Mouse (Mus musculus) midbrain, embryonic 14.5 days (tissue): Measurements from ENCODE around the gene Polr1d. TPM values are rescaled to one million over a fixed set of nuclear protein-coding genes. Genes with fewer than 3 reads are reported as not detected.

Source experiments
- ATAC-seq: fragments of 200-750 bp; cut with Nextera tagmentation; 2 replicates; pipeline ENCODE4 v1.8.0; 2017; ENCODE audit warnings: moderate number of reproducible peaks, moderate library complexity; ENCODE audit not compliant: low FRiP score, low TSS enrichment
- DNase-seq: peaks from one replicate; pipeline ENCODE4 v3.0.0-alpha.2; 2015
- H3K27ac ChIP-seq: fragments of 300-500 bp; sonication (generic); replicated peaks from 2 replicates; pipeline ENCODE4 v1.5.1; 2014; ENCODE audit warnings: mild to moderate bottlenecking, low read depth, low read length, moderate library complexity
- H3K27me3 ChIP-seq: fragments of 300-500 bp; sonication (generic); 2 replicates; pipeline ENCODE4 v1.6.1; 2014; ENCODE audit warnings: low read length, control low read depth, mixed read lengths; ENCODE audit not compliant: control insufficient read depth, insufficient read depth
- H3K36me3 ChIP-seq: fragments of 300-500 bp; sonication (generic); 2 replicates; pipeline ENCODE4 v1.6.1; 2014; ENCODE audit warnings: low read length, control low read depth; ENCODE audit not compliant: control insufficient read depth, insufficient read depth
- H3K4me1 ChIP-seq: fragments of 300-500 bp; sonication (generic); 2 replicates; pipeline ENCODE4 v1.6.1; 2014; ENCODE audit warnings: mild to moderate bottlenecking, antibody characterized with exemption, low read length, control low read depth; ENCODE audit not compliant: control insufficient read depth, insufficient read depth
- H3K4me2 ChIP-seq: fragments of 300-500 bp; sonication (generic); 2 replicates; pipeline ENCODE4 v1.6.1; 2014; ENCODE audit warnings: mild to moderate bottlenecking, low read length, moderate library complexity
- H3K4me3 ChIP-seq: fragments of 300-500 bp; sonication (generic); replicated peaks from 2 replicates; pipeline ENCODE4 v1.5.1; 2014; ENCODE audit warnings: low read depth, low read length
- H3K9ac ChIP-seq: fragments of 300-500 bp; sonication (generic); replicated peaks from 2 replicates; pipeline ENCODE4 v1.6.1; 2014; ENCODE audit warnings: mild to moderate bottlenecking, low read length, moderate library complexity
- H3K9me3 ChIP-seq: fragments of 300-500 bp; sonication (generic); 2 replicates; pipeline ENCODE4 v1.6.1; 2016; ENCODE audit warnings: low read length, control low read depth, mixed read lengths; ENCODE audit not compliant: control insufficient read depth
- WGBS: fragments of 180-500 bp; shearing (Covaris S2); extraction: QIAGEN DNeasy Blood & Tissue Kit; methylation state at CpG from one replicate; pipeline ENCODE4 v1.1.7; 2014; 5-methylcytosine and 5-hydroxymethylcytosine counted together
- polyA plus RNA-seq: library from polyadenylated mRNA; unstranded; fragments of >200 nt; fragmentation: Nextera tagmentation; extraction: Ambion mirVana; gene quantifications from 2 replicates; pipeline ENCODE4 v1.2.1, GENCODE M21; 2014

Gene Polr1d
- polyA plus RNA-seq, 1 experiment from 2014 or later: 102 TPM

DNA sequence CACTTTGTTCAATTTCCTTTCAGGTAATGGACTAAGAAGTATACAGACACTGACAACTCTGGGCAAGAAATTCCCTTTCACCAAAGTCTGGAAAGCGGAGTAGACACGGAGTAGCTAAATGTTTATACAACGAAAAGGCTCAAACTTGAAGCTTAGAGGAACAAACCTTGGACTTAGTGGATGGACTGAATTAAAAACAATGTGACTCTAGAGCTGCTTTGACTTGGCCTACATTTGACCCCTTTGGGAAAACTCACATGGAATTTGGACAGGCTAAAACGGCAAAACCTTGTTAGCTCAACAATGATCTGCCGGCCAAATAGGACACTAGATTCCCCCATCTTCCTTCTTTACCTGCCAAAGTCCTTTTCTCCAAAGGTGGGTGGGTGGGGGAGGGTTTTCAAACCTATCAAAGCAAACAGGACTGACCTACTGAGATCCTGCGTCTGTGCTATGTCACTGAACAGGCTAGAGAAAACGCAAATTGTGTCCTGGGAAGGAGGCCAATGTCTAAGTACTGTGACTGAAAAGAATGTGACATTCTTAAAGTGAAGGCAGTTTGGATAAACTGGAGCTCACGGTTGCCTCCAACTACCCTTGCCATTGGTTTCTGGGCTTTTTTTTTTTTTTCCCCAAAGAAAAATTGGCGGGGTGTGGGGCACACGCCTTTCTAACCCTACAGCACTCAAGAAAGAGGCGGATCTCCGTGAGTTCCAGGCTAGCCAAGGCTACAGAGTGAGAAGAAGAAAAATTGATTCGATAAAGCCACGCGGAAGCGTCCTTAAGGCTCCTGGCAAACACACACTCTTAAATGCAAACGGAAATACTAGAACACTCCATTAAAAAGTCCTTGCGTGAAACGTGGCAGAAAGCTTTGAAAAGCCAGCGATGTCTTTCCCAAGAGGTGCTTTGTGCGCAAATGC, 1.5 kb upstream of the Polr1d start:
- Histone ChIP-seq H3K4me1 (peaks cover 10% of the 10 kb centered on the region; the same call in 1 of the 2 replicates), H3K4me2 (peak overlapping the region; percentile 97), H3K4me3 (peak overlapping the region; percentile 78), H3K27ac (no peak overlapping the region), H3K9me3 (no peaks in the 10 kb centered on the region), H3K36me3 (no peaks in the 10 kb centered on the region), H3K27me3 (no peaks in the 10 kb centered on the region), H3K9ac (peak overlapping the region; percentile 60; the same call in 1 of the 2 replicates)
- peak; percentile 28 for DNase-seq
- ATAC-seq: no peak
- 19% methylated on average over 21 of the region's 21 CpGs for WGBS

GRCm38 (mm10) chr5:147076026-147076798, 638 bp upstream of the Polr1d start, which contains the start of gene Lnx2:
TSS of gene Lnx2 (minus strand) at chr5:147076586.
- Histone ChIP-seq H3K27me3 (no peaks in the 10 kb centered on the region), H3K9me3 (no peaks in the 10 kb centered on the region), H3K4me2 (peak within 1 kb of the TSS; percentile 97), H3K4me1 (peaks cover 10% of the 10 kb centered on the region; the same call in 1 of the 2 replicates), H3K27ac (peak within 1 kb of the TSS; percentile 85), H3K4me3 (peak within 1 kb of the TSS; percentile 78), H3K36me3 (no peaks in the 10 kb centered on the region), H3K9ac (peak within 1 kb of the TSS; percentile 64)
- DNase-seq: peak; percentile 99
- ATAC-seq: peak; percentile 98
- under 1% methylated on average over 65 of the region's 65 CpGs for WGBS

- peak overlapping the region; percentile 78 for H3K4me3 ChIP-seq
- H3K4me2 ChIP-seq: peak overlapping the region; percentile 97
- ATAC-seq (peak; percentile 79), DNase-seq (peak; percentile 92)
- no peaks in the 10 kb centered on the region for H3K27me3 ChIP-seq
- no peaks in the 10 kb centered on the region for H3K9me3 ChIP-seq
- peaks cover 10% of the 10 kb centered on the region; the same call in 1 of the 2 replicates for H3K4me1 ChIP-seq
- H3K27ac ChIP-seq: 0 out of 2 replicates have a peak overlapping the region, but pooled peaks have one; percentile 85
- under 1% methylated on average over 57 of the region's 57 CpGs for WGBS
- no peaks in the 10 kb centered on the region for H3K36me3 ChIP-seq
- peak overlapping the region; percentile 64 for H3K9ac ChIP-seq
These were observed 620 bp downstream of the Polr1d start for GRCm38 (mm10) chr5:147077305-147078034.

DNA sequence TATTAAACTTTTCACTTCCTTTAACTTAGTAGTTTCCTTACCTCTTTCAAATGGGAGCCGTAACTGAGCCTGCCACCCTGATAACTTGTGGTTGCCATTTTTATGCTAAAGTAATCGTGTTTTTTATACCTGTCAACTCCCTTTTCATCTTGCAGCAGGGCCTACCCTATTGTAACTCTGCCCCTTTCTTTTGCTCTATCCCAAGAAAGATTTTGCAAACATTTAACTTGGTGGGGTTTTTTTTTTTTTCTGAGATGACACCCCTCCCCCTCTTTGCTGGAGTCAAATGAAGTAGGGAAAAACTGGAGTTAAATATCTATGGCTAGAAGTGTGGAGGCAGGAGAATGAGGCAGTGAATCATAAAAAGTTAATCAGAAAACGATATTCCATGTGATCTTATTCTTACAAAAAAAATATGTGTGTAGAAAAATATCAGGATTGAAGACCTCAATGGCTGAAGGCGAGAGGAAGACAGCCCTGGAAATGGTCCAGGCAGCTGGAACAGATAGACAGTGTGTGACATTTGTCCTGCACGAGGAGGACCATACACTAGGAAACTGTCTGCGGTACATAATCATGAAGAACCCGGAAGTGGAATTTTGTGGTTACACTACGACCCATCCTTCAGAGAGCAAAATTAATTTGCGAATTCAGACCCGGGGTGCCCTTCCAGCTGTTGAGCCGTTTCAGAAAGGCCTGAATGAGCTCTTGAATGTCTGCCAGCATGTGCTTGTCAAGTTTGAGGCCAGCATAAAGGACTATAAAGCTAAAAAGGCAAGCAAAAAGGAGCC, 1.5 kb downstream of the Polr1d start:
- DNase-seq (peak; percentile 1), ATAC-seq (no peak)
- WGBS: 51% methylated on average over 11 of the region's 11 CpGs
- Histone ChIP-seq H3K9me3 (no peaks in the 10 kb centered on the region), H3K9ac (peak overlapping the region; percentile 64; the same call in 1 of the 2 replicates), H3K36me3 (no peaks in the 10 kb centered on the region), H3K27ac (no peak overlapping the region), H3K4me2 (peak overlapping the region; percentile 97), H3K4me1 (peaks cover 10% of the 10 kb centered on the region; the same call in 1 of the 2 replicates), H3K4me3 (peak overlapping the region; percentile 78), H3K27me3 (no peaks in the 10 kb centered on the region)

GRCm38 (mm10) chr5:147085201-147085894, 8.5 kb downstream of the Polr1d start:
- no peak for ATAC-seq
- WGBS: 91% methylated on average over 9 of the region's 9 CpGs
- Histone ChIP-seq H3K4me2 (no peak overlapping the region), H3K36me3 (peaks cover 5% of the 10 kb centered on the region; the same call in 1 of the 2 replicates), H3K4me3 (no peak overlapping the region), H3K4me1 (no peaks in the 10 kb centered on the region), H3K9me3 (no peaks in the 10 kb centered on the region), H3K9ac (no peak overlapping the region), H3K27ac (no peak overlapping the region), H3K27me3 (no peaks in the 10 kb centered on the region)
- peak; percentile 13 for DNase-seq

DNA sequence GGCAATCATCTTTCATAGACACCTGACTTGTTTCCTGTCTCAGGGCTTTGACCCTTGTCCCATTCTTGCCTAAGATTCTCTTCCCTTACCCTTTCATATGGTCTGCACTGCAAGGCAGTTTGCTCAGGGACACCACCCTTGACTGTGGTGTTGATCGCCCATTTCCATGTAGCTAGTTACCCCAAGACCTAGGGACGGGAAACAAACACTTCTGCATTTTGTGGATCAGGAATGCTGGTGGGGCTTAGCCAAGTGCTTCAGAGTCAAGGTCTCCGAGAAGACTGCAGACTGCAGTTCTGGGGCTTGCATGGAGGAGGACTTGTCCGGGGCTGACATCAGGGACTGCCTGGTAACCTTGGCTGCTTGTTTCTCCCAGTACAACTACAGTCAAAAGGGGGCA, 10.0 kb downstream of the Polr1d start:
- Histone ChIP-seq H3K4me3 (no peak overlapping the region), H3K36me3 (peaks cover 5% of the 10 kb centered on the region; the same call in 1 of the 2 replicates), H3K27ac (no peak overlapping the region), H3K4me1 (no peaks in the 10 kb centered on the region), H3K27me3 (no peaks in the 10 kb centered on the region), H3K4me2 (no peak overlapping the region), H3K9ac (no peak overlapping the region), H3K9me3 (no peaks in the 10 kb centered on the region)
- ATAC-seq (no peak), DNase-seq (no peak)
- 92% methylated on average over 4 of the region's 4 CpGs for WGBS

DNA sequence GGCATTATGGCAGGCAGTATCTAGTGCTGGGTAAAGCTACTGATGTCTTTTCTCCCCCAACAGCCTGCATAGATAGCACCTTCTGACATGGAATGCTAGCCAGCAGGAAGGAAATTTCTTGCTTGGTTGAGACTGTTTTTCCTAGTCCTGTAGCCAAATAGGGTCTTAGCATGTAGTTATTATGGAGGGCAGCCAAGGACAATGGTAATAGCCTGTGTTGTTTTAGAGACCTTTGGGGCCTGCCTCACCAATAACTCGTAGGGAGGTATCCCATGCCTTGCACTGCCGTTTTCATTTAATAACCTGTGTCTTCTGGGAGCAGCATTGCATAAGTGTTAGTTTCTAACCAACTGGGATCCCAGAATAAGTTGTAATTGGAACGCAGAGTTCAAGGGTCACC, 13.0 kb downstream of the Polr1d start:
- H3K36me3 ChIP-seq: peaks cover 11% of the 10 kb centered on the region
- no peak overlapping the region for H3K27ac ChIP-seq
- no peak for ATAC-seq

More for the DNA sequence above, 13.0 kb downstream of the Polr1d start:
- Histone ChIP-seq H3K27me3 (no peaks in the 10 kb centered on the region), H3K9ac (no peak overlapping the region), H3K4me1 (no peaks in the 10 kb centered on the region), H3K4me3 (no peak overlapping the region), H3K9me3 (no peaks in the 10 kb centered on the region), H3K4me2 (no peak overlapping the region)
- DNase-seq: no peak
- WGBS: 83% methylated on average over 3 of the region's 3 CpGs
